Mouse (Mus musculus): Measurements from ENCODE around the gene C1d. TPM values are rescaled to one million over a fixed set of nuclear protein-coding genes. Genes with fewer than 3 reads are reported as not detected.

C1d gene
- 167 and 178 TPM in 2 replicates for polyA plus RNA-seq (2015; fragmentation: Nextera tagmentation; extraction: Ambion mirVana)

DNA sequence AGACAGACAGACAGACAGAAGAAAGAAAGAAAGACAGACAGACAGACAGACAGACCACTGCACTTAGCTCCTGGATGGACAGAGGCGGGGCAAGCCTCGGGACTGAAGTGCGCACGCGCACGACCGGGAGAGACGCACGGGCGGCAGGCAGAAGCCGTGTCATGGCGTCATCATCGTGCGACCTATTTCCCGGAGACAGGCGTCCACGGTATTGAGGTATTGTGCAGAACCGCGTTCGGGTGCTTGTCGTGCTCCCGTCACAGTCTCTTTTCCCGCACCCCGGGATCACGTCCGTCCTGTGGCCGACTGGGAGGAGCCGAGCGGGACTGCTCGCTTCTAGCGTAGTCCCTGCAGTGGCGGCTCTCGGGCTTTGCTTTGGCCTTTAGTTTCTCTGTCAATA lies at the start of gene C1d:
C1d (plus strand) TSS at position 137 of the 400 bp plus-strand sequence.
- peak within 1 kb of the TSS; percentile 93 for H3K9ac ChIP-seq (ENCODE audit: low read depth, low read length)
- H3K4me3 ChIP-seq (ENCODE audit: low read depth, low read length), result peak within 1 kb of the TSS; percentile 86
- under 1% methylated on average over 33 of the region's 33 CpGs for WGBS
- peak within 1 kb of the TSS; percentile 91 for H3K27ac ChIP-seq (ENCODE audit: low read length)
- H3K27me3 ChIP-seq (ENCODE audit: control insufficient read depth, insufficient read depth, low read depth, low read length), result no peaks in the 10 kb centered on the region
- no peaks in the 10 kb centered on the region for H3K9me3 ChIP-seq (replicated peaks; ENCODE audit: control insufficient read depth, low read length, poor library complexity, severe bottlenecking)
- H3K4me2 ChIP-seq (ENCODE audit: low read length), result peak within 1 kb of the TSS; percentile 87
- peaks cover 16% of the 10 kb centered on the region for H3K4me1 ChIP-seq (ENCODE audit: control insufficient read depth, insufficient read depth, low read length)
- H3K36me3 ChIP-seq (ENCODE audit: control insufficient read depth, insufficient read depth, low read length), result no peaks in the 10 kb centered on the region
- peak; percentile 97 for ATAC-seq

DNA sequence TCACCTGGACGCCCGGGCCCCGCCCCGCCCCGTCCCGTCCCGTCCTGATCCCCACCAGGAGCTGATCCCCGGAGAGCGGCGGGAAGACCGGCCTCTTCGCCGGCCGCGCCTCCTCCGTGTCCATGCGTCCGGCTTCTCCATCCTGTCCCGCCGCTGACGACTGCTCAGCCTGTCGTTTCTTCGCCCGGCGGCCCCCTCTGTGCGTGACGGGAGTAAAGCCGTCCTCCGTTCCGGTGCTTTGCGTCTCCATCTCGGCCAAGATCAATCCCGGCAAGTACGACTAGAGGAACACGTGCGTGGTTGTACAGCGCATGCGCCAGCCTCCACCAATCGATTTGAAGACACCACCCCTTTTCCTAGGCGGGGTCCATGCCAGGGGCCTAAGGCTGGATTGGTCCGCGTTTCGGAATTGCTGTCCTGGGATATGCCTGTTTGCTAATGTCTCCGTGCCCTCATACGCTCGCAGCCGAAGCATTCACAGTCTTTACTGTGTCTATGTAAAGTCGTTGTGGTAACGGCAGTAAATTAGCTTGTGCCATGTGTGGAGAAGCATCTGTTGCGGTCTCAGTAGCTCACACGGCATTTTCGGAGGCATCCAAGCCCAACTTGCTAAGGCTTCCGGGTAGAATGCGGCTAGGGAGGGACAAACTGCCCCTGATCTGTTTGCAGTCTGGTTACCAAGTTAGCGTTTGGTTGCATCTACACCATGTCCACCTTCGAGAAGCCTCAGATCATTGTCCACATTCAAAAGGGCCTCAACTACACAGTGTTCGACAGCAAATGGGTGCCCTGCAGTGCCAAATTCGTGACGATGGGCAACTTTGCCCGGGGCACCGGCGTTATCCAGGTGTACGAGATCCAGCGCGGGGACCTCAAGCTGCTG lies 45.9 kb upstream of the C1d start, which contains the start of gene Pno1:
Pno1 (minus strand) TSS at position 311 of the 883 bp plus-strand sequence.
- Histone ChIP-seq H3K4me2 (ENCODE audit: low read length) (peak within 1 kb of the TSS; percentile 81), H3K27me3 (ENCODE audit: control insufficient read depth, insufficient read depth, low read depth, low read length) (no peaks in the 10 kb centered on the region), H3K36me3 (ENCODE audit: control insufficient read depth, insufficient read depth, low read length) (peaks cover 6% of the 10 kb centered on the region; the same call in 1 of the 2 replicates), H3K4me3 (ENCODE audit: low read depth, low read length) (peak within 1 kb of the TSS; percentile 98), H3K4me1 (ENCODE audit: control insufficient read depth, insufficient read depth, low read length) (peaks cover 22% of the 10 kb centered on the region), H3K27ac (ENCODE audit: low read length) (peak within 1 kb of the TSS; percentile 91), H3K9me3 (replicated peaks; ENCODE audit: control insufficient read depth, low read length, poor library complexity, severe bottlenecking) (no peaks in the 10 kb centered on the region), H3K9ac (ENCODE audit: low read depth, low read length) (peak within 1 kb of the TSS; percentile 81)
- under 1% methylated on average over 63 of the region's 65 CpGs for WGBS
- ATAC-seq, result peak; percentile 99

DNA sequence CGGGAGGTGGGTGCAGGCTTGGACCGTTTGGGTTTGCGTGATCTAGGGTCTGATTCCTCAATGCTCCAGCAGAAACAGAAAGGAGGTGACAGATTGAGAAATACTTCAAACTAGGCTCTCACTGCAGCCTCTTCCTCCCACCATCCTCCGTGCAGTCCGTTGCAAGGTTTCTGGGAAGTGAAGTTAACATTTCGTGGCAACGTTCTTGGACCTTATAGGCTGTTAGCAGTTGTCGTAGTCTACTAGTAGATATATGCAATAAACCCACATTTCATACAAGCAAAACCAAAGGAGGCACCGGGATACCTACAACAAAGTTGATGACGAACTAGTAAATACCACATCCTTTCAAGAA lies 45.3 kb upstream of the C1d start:
- ATAC-seq, result no peak
- WGBS, result 3% methylated on average over 10 of the region's 10 CpGs
- Histone ChIP-seq H3K9me3 (replicated peaks; ENCODE audit: control insufficient read depth, low read length, poor library complexity, severe bottlenecking) (no peaks in the 10 kb centered on the region), H3K4me3 (ENCODE audit: low read depth, low read length) (peak overlapping the region; percentile 98), H3K4me2 (ENCODE audit: low read length) (peak overlapping the region; percentile 81), H3K27ac (ENCODE audit: low read length) (peak overlapping the region; percentile 91), H3K36me3 (ENCODE audit: control insufficient read depth, insufficient read depth, low read length) (peaks cover 6% of the 10 kb centered on the region; the same call in 1 of the 2 replicates), H3K9ac (ENCODE audit: low read depth, low read length) (peak overlapping the region; percentile 81), H3K27me3 (ENCODE audit: control insufficient read depth, insufficient read depth, low read depth, low read length) (no peaks in the 10 kb centered on the region), H3K4me1 (ENCODE audit: control insufficient read depth, insufficient read depth, low read length) (peaks cover 22% of the 10 kb centered on the region)

DNA sequence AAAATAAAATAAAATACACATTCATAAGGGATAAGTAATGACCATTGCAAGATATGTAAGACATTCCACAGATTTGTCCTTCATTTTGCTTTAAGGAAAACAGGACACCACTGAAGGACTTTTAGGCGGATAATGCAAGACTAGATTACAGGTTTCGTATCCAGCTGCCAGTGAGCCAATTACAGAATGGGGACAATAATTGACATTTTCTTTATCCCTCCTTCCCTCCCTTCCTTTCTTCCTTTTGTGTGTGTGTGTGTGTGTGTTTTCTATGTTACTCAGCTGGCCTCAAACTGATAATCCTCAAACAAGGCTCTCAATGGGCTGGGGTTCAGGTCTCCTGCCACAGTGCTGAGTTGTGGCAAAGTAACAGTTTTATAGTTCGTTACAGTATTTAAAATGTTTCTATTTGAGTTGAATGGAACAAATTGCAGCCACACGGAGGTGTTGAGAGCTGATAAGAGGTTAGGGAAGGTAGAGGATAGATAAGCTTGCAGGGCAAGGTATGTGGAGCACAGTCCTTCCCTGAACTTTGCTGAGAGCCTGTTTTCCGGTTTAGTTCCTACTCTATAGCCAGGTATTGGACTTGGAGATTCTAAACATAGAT lies 44.4 kb upstream of the C1d start:
- Histone ChIP-seq H3K4me3 (ENCODE audit: low read depth, low read length) (no peak overlapping the region), H3K4me2 (ENCODE audit: low read length) (peak overlapping the region; percentile 81; the same call in 1 of the 2 replicates), H3K9ac (ENCODE audit: low read depth, low read length) (no peak overlapping the region)

DNA sequence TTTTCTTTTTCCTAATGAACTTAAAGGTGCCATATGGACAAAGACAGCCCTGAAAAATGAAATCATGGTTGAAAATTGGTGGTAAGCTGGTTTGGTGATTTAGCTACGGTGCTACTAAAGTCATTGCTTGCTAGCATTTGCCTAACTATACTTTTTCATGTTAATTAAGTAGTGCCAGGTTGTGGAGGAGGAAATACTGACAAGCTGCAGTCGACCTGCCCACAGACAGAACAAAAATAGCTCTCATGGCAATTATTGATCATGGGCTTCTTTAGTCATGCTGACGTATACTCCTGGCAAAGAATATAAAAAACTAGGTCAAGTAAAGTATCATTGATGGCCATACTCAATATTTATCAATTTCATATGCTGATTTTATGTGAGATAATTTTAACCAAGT lies 41.9 kb upstream of the C1d start:
- no peak for ATAC-seq
- Histone ChIP-seq H3K9ac (ENCODE audit: low read depth, low read length) (no peak overlapping the region), H3K36me3 (ENCODE audit: control insufficient read depth, insufficient read depth, low read length) (0 out of 2 replicates have a peak, but pooled peaks cover under 1% of the 10 kb centered on the region), H3K4me2 (ENCODE audit: low read length) (no peak overlapping the region), H3K27ac (ENCODE audit: low read length) (no peak overlapping the region), H3K4me1 (ENCODE audit: control insufficient read depth, insufficient read depth, low read length) (peaks cover 18% of the 10 kb centered on the region), H3K9me3 (replicated peaks; ENCODE audit: control insufficient read depth, low read length, poor library complexity, severe bottlenecking) (no peaks in the 10 kb centered on the region), H3K4me3 (ENCODE audit: low read depth, low read length) (no peak overlapping the region), H3K27me3 (ENCODE audit: control insufficient read depth, insufficient read depth, low read depth, low read length) (no peaks in the 10 kb centered on the region)
- WGBS, result 89% methylated on average over 3 of the region's 3 CpGs

More for the DNA sequence above, 44.4 kb upstream of the C1d start:
- peaks cover 6% of the 10 kb centered on the region; the same call in 1 of the 2 replicates for H3K36me3 ChIP-seq (ENCODE audit: control insufficient read depth, insufficient read depth, low read length)
- H3K9me3 ChIP-seq (replicated peaks; ENCODE audit: control insufficient read depth, low read length, poor library complexity, severe bottlenecking), result no peaks in the 10 kb centered on the region
- 75% methylated on average over 5 of the region's 5 CpGs for whole genome bisulfite sequencing
- H3K27me3 ChIP-seq (ENCODE audit: control insufficient read depth, insufficient read depth, low read depth, low read length), result no peaks in the 10 kb centered on the region
- no peak overlapping the region for H3K27ac ChIP-seq (ENCODE audit: low read length)
- H3K4me1 ChIP-seq (ENCODE audit: control insufficient read depth, insufficient read depth, low read length), result peaks cover 22% of the 10 kb centered on the region
- no peak for ATAC-seq

DNA sequence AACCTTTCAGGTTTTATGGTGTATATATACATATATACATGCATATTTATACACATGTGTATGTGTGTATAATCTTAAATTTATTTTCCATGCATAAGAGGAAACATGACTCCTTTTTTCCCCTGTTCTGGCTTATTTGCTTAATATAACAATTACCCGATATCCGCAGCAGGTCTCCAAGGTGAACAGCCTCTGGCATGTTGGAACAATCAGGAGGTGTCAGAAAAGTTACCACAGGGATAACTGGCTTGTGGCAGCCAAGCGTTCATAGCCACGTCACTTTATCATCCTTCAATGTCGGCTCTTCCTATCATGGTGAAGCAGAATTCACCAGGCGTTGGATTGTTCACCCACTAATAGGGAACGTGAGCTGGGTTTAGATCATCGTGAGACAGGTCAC lies 36.3 kb upstream of the C1d start:
- Histone ChIP-seq H3K9ac (ENCODE audit: low read depth, low read length) (no peak overlapping the region), H3K4me3 (ENCODE audit: low read depth, low read length) (no peak overlapping the region), H3K9me3 (replicated peaks; ENCODE audit: control insufficient read depth, low read length, poor library complexity, severe bottlenecking) (no peaks in the 10 kb centered on the region), H3K4me2 (ENCODE audit: low read length) (no peak overlapping the region), H3K27ac (ENCODE audit: low read length) (no peak overlapping the region), H3K27me3 (ENCODE audit: control insufficient read depth, insufficient read depth, low read depth, low read length) (no peaks in the 10 kb centered on the region), H3K4me1 (ENCODE audit: control insufficient read depth, insufficient read depth, low read length) (no peaks in the 10 kb centered on the region), H3K36me3 (ENCODE audit: control insufficient read depth, insufficient read depth, low read length) (peaks cover 10% of the 10 kb centered on the region)
- ATAC-seq, result no peak
- WGBS, result 97% methylated on average over 8 of the region's 8 CpGs

DNA sequence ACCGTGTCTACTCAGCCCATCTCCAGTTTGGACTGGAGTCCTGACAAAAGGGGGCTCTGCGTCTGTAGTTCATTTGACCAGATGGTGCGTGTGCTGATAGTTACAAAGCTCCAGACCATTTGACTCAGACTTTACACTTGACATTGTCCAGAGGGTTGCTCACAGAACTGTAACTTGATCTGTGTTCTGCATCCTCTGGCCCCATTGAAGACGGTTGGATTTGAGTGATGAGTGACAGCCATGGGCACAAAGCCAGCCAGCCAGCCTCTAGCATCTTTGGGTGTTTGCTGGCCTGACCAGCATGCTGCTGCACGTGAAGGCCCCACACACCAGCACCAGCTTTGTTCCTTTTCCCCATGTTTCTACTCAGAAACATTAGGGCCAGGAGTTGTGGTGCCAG lies 24.6 kb upstream of the C1d start:
- Histone ChIP-seq H3K27me3 (ENCODE audit: control insufficient read depth, insufficient read depth, low read depth, low read length) (no peaks in the 10 kb centered on the region), H3K4me3 (ENCODE audit: low read depth, low read length) (no peak overlapping the region), H3K36me3 (ENCODE audit: control insufficient read depth, insufficient read depth, low read length) (peaks cover 24% of the 10 kb centered on the region), H3K9ac (ENCODE audit: low read depth, low read length) (no peak overlapping the region), H3K9me3 (replicated peaks; ENCODE audit: control insufficient read depth, low read length, poor library complexity, severe bottlenecking) (no peaks in the 10 kb centered on the region), H3K4me1 (ENCODE audit: control insufficient read depth, insufficient read depth, low read length) (no peaks in the 10 kb centered on the region), H3K4me2 (ENCODE audit: low read length) (no peak overlapping the region), H3K27ac (ENCODE audit: low read length) (no peak overlapping the region)
- 90% methylated on average over 5 of the region's 5 CpGs for WGBS
- no peak for ATAC-seq

DNA sequence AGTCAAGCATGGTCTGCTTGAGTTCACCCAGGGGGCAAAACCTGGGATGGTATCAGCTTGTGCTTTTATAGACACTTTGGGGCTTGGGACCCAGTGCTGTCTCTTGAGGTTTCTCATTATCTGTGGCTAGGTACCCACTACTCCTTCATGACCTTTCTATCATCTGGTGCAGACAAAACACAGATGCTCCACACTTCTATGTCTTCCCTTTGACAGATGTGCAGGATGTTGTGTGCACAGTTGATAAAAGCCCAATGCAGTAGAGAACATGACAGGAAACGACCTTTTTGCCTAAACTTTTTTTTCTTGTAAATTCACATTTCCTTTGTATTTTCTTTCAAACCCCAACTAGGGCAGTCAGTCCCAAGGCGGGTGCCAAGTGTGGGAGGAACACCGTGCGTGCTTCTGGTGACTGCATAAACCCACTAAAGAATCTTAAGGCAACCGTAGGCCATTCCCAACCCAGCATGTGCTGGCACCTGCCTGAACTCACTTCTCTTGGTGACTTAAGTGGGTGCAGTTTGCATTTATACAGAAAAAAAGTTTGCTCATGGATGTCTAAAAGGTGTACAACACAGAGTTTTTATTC lies 20.8 kb upstream of the C1d start:
- no peaks in the 10 kb centered on the region for H3K9me3 ChIP-seq (replicated peaks; ENCODE audit: control insufficient read depth, low read length, poor library complexity, severe bottlenecking)
- 87% methylated on average over 5 of the region's 5 CpGs for WGBS
- H3K27me3 ChIP-seq (ENCODE audit: control insufficient read depth, insufficient read depth, low read depth, low read length), result no peaks in the 10 kb centered on the region

More for the DNA sequence above, 20.8 kb upstream of the C1d start:
- ATAC-seq, result no peak
- H3K27ac ChIP-seq (ENCODE audit: low read length), result no peak overlapping the region
- H3K9ac ChIP-seq (ENCODE audit: low read depth, low read length), result no peak overlapping the region
- no peaks in the 10 kb centered on the region for H3K4me1 ChIP-seq (ENCODE audit: control insufficient read depth, insufficient read depth, low read length)
- no peak overlapping the region for H3K4me3 ChIP-seq (ENCODE audit: low read depth, low read length)
- no peak overlapping the region for H3K4me2 ChIP-seq (ENCODE audit: low read length)
- H3K36me3 ChIP-seq (ENCODE audit: control insufficient read depth, insufficient read depth, low read length), result peaks cover 16% of the 10 kb centered on the region
